Mouse (Mus musculus) neutrophil, adult 5-6 weeks (primary cell): ENCODE results near the gene Msh5. TPM values are rescaled to one million over a fixed set of nuclear protein-coding genes. Genes with fewer than 3 reads are reported as not detected.
"Not testable (repeated sequence)": the region's sequence is repeated elsewhere in the genome, so short reads cannot be mapped to it uniquely, and the experiment has no call there.

Experiments
- ATAC-seq: fragments of 151-379, 151-347 bp; 2 replicates; pipeline ENCODE4 v1.8.0; 2017; ENCODE audit warnings: mild to moderate bottlenecking, moderate TSS enrichment; ENCODE audit not compliant: insufficient number of reproducible peaks, poor library complexity, low FRiP score, severe bottlenecking; ENCODE audit errors: extremely low read depth
- total RNA-seq: library from RNA; stranded (forward); fragments of 200-1000 nt; gene quantifications from 2 replicates; pipeline ENCODE4 v1.2.3, GENCODE M21; 2017

Msh5 gene
- total RNA-seq, 1 experiment from 2014 or later = 7.0 TPM

DNA sequence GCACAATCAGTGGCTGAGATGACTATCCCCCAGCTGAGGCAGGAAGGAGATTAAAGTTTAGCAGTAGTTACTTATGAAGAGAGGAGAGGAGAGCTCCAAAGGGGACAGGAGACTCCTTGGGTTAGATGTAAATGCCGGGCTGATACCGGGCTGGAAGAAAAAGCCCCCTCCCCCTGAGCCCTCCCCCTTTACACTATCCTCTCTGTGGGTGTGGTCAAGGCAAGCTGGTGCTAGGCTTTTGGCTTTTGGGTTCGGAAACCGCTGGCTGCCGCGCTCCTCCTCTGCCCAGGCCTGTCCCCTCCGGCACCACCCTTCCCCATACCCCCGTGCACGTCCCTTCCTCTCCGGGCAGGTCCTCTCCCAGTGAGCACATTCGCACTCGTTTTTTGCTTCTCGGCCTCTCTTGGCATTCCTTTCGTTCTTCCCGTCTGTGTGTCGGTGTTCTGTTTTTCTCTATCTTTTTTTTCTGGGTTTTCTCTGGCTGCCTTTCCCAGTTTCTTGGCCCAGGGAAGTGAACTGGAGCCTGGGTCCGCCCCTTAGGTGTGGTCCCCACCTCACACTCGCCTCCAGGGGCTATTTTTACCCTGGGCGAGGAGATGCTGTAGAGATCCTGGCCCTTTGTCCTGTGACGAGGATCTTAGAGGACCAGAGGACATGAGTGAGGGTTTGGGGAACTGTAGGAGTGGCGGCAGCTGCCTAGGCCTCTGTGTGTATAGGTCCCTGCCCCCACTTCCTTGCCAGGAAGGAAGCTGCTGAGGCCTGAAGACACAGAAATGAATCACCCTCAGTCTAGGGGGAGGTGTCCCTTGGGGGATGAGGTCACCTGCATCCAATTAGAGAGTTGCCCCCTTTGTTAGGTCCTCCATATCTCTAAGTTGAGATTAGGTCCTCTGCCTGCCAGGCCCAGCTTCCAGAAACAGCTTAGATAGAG is 4.9 kb upstream of the Msh5 start:
- peak; percentile 81 for ATAC-seq

GRCm38 (mm10) chr17:35050126-35050750 is 3.7 kb upstream of the Msh5 start:
- peak; percentile 9; the same call in 1 of the 2 replicates for ATAC-seq

DNA sequence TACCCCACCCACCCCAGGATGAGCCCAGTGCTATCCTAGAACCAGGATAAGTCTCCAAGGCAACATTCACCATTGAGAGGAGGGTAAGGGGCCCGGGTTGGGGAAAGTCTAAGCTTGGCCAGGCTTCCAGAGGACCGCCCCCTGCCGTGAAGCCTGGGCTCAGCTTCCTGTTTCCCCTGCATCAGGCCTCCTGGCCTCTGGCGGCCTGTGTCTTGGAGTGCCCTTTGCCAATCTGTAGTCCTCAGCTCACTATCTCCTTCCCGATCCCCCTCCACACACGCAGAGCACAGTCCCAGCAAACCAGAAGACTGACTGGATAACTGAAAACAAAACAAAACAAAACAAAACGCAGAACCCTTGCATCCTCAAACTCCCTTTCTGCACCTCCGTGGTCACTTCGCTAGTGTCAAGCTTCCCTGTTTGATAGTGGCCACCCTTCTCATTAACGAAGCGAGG is 3.0 kb upstream of the Msh5 start, which contains the start of gene Clic1:
Gene Clic1 (plus strand): TSS at position 406 of the 456 bp plus-strand sequence.
- ATAC-seq = no peak

GRCm38 (mm10) chr17:35048932-35049440 is 2.4 kb upstream of the Msh5 start:
- no peak for ATAC-seq

DNA sequence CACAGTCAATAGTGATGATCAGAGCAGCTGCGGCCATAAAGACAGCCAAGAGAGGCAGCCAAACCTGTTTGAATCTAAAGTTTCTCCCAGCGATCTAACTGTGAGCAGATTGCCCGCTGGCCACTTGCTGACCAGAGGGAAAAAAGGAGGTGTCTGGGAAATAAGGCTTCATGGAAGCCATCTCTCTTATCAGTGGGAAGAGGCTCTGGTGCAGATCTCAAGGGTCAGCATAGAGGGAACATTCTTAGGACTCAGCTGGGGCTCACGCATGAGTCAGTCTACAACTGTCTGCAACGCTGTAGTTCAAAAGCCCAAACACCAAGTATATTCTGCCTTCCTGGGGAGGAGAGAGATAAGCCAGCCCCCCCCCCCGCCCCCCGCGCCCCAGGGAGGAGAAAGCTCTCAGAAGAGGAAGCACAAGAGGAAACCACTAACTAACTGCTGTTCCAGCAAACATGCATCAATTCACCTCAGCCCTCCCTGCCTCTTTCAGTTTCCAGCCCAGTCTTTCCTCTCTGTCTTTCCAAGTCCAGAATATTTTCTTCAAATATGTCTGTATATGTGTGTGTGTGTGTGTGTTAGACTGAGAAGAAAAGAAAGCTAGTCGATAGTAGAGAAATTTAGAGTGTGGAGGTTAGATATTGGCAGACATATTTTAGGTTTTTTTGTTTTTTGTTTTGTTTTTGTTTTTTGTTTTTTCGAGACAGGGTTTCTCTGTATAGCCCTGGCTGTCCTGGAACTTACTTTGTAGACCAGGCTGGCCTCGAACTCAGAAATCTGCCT is 1.8 kb upstream of the Msh5 start:
- ATAC-seq = peak; percentile 18; the same call in 1 of the 2 replicates

- no peak for ATAC-seq
These were observed 1.1 kb upstream of the Msh5 start for GRCm38 (mm10) chr17:35047688-35048087.

DNA sequence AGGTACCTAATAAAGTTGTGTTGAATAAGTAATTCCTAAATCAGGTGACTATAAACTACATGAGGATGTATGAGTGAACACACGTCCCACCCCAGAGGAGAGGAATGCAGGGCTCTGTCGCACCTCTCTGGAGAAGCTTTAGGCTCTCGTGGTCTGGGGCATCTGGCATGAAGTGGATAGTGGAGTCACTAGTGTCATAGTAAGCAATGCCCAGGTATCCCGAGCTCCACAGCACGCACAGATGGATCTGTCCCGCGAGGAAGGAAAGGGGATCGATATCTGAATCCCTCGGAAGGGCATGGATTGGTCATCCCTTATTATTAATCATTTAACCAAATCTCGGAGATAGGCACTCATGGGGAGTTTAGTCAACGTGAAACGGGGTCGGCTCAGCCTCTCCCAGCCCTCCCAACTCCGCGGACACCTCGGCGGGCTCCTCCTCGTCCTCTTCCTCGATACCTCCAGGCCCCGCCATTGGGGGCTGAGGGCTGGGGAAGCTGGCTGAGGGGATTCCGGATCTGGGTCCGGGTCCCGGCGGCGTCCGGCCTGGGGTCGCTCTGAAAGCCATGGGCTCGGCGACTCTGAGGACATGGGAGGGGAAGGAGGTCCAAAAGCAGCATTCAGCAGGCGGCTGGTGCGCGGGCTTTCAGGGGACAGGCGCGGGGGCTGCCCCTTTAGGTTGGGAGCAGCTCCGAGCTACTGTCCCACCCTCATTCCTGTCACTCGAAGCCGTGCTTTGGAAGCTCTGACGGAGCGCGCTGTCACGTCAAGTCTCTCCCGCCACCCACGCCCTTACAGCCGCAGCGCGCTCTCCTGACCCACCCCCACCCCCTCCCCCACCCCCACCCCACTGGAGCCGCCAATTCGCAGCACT is 501 bp downstream of the Msh5 start:
- peak; percentile 1; the same call in 1 of the 2 replicates for ATAC-seq

DNA sequence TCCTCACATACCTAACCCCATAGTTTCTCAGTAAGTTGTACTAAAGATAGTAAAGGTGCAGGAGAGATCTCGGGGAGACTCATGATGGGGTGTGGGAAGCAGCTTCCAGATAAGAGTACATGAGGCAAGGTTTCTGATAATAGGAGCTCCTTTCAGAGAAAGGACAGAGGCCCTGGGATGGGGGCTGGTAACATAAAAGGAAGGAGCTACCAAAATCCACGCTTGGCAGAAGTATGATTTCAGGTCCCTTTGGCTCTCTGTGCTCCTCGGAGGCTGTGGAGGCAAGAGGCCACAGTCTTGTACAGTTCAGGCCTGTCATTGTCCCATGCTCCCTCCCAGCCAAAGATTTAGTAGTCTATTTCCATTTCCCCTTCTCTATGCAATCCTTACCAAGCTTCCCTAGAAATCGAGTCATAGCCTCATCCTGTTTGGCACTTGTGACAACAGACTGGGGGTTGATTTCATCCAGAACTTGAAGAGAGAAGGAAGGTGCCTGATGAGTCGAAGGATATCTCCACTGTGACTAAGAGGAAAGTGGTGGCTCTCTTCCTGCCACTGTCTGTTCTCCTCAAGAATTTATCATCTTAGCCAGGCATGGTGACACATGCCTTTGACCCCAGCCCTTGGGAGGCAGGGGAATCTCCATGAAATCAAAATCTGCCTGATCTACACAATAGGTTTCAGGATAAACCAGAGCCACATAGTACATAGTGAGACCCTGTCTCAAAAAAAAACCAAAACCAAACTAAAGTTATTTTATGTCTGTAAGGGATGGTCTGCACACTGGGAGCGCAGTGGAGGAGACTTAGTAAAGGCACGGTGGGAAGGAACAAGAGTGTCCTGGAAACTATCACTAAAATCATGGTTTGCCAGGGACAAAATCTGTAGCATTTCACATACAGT is 1.4 kb downstream of the Msh5 start:
- ATAC-seq = no peak

GRCm38 (mm10) chr17:35043794-35044193 is 2.8 kb downstream of the Msh5 start:
- ATAC-seq = no peak

DNA sequence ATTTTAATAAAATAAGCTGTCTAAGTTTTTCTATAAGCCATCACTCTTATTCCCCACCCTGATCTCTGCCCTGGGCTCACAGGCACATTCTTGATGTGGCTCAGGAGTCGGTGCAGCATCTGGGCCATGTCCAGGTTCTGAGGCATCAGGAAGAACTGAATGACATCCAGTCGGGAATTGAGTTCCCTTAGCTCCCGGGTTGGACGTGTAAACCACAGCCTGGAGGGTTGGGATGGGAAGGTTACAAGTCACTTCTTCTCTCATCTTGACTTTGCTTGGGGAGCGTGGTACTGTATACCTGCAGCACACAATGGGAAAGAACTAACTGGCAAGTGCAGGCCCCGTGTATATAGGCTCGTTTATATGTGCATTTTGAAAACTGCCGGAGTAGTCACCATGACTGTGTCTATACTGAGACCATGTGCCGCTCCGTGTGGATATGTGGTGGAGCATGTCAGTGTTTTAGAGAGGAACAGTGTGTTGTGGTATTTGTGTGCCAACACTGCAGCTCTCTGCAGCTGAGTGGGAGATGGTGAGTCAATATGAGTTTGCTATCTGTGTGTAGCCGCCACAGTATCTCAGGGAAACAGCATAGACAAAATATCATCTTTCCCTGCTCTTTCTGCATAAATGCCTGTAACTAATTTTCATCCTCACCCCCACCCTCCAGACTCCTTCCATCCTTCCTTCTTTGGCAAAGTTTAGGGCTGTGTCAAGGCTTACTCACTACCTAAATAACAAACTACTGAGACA is 7.2 kb downstream of the Msh5 start:
- no peak for ATAC-seq

GRCm38 (mm10) chr17:35034896-35035295 is 11.6 kb downstream of the Msh5 start:
- no peak for ATAC-seq

DNA sequence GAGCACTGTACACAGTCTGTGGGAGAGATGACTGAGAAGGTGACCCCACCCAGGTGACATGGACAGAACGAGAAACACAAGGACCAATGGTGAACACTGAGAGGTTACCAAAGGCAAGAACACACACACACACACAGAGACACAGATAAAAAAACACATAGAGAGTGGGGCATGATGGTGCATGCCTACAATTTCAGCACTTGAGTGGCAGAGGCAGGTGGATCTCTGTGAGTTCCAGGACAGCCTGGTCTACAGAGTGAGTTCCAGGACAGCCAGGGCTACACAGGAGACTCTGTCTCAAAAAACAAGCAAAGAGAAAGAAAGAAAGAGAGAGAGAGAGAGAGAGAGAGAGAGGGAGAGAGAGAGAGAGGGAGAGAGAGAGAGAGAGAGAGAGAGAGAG is 12.8 kb downstream of the Msh5 start:
- ATAC-seq = not testable (repeated sequence)

DNA sequence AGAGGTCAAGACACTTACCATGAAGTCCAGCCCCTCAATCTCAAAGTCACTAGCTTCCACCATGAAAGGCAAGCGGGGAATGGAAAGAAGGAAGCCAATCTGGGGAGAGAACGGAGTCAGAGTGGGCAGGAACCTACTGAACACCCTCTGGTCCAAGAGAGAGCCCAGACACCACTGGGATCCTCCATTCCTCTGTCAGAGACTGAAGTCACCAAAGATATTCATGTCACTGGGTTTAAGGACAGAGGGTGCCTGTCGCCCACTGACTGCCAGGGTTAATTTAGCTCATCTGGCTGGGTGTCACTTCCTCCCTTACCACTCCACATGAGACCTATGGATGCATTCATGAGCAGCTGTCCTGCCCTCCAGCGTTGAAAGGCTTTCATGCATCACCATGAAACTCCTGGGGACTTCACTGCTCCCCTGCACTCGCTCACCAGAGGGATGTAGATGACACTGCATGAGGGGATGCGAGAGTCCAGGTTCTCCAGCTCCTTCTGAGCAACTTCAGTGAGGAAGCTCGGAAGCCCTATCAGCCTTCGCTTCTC is 14.1 kb downstream of the Msh5 start:
- no peak for ATAC-seq

DNA sequence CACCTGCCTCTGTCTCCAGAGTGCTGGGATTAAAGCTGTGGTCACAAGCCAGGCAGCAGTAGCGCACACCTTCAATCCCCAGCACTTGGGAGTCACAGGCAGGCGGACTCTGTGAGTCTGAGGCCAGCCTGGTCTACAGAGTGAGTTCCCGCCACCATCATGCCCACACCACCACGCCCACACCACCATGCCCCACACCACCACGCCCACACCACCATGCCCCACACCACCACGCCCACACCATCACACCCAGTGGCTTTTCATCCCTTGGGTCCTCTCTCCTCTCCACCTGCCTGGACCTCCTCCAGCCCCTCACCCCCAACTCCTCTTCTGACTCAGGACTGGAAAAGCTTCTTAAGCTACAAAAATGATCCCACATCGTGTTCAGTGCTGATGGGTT is 14.7 kb downstream of the Msh5 start:
- ATAC-seq = no peak

DNA sequence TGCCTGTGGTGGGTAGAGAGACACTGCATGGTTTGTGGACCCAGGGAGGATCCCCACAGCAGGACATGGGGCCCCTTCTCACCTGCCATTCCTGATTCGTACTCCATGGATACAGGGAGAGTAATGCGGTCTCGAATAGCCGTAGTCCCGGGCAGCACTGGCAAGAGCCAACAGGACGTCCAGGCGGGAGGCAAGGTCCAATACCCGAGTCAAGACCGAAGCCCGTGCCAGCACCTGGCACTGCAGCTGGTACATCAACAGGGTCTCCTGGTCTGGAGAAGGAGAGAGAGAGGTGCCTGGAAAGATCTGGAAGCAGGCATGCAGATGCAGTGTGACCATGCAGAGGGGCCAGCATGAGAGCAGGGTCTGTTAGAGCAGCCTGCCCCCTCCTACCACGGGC is 15.3 kb downstream of the Msh5 start:
- ATAC-seq = no peak
